Mouse (Mus musculus): ENCODE data around the gene Umod.

GRCm38 (mm10) chr7:119441938-119442337, 37.1 kb downstream of the Umod start:
- TF ChIP-seq CTCF (conservative IDR thresholded peaks at IDR 0.05; ENCODE audit: insufficient read depth, insufficient read length, low read depth, low read length) = no peak
- no peak for TF ChIP-seq POLR2A (IDR thresholded peaks at IDR 0.05; ENCODE audit: low read depth, low read length)

All from kidney, adult 2 months (tissue).